Mouse (Mus musculus) cerebellum, adult 11 months (tissue): ENCODE measurements at regions not wholly inside any gene's neighbourhood (a gene's known extent, or its start where the extent isn't known, plus 50 kb on each side); places are given as distances from the start of the nearest gene placed in this dataset.
A peak's percentile ranks its signal among the peaks of the same experiment; 100 is the strongest.

ENCODE experiments used
- DNase-seq: peaks from one replicate; pipeline ENCODE4 v3.0.0; 2022

- DNase-seq = no peak
Observed at GRCm38 (mm10) chr1:27642118-27642517, 954.9 kb upstream of the 4931408C20Rik start.

DNA sequence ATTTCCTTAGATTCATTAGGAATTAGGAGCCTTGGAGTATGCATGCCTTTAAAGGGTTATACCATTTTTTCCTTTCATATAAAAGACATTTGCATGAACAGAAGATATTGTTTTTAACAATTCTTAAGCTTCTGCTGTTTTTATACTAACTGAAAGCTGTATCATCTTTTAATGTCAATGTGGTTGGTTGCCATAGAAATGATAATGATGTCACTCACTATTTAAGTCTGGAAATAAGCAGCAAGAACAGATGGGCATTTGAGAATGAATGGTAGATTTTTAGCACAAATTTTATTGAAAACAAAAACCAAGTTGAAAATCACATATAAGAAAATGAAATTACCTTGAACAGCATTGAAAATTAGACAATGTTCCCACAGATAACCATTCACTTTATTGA is 941.8 kb upstream of the 4931408C20Rik start:
- no peak for DNase-seq

DNA sequence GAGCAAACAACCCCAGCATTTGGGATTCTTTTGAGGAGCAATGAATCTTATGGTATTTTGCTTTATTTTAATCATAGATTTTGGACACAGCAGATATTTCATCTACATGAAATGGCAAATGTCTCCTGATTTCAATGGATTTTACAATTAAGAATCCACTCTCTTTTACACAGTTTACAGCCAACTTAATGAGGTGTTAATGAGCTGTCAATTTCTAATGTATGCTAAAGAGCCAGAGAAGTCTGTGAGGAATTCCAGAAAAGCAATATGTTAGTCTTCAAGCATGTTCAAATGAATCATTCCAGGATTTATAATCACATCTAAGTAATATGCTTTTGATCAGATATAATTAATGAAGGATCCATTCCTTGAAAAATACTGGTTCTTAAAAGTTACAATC is 929.0 kb upstream of the 4931408C20Rik start:
- DNase-seq = no peak

- no peak for DNase-seq
Observed at GRCm38 (mm10) chr1:27608606-27609005, 921.3 kb upstream of the 4931408C20Rik start.

DNA sequence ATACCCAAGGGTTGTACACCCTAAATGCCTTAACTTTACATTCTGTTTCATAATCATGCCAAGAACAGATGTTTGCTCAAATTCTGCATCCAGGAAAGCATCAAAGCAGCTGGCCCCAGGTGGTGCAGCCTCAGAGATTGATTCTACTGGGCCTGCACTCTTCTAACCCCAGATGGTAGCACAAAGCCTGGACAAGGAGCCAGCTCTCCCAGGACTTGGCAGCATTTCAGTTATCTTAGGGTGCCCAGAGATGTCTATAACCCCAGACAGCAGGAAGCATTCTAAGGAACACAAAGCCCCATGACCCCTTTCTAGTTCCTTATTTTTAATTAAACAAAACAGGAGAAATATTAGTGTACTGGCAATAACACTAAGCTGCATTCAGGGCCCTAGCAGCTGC is 891.5 kb upstream of the 4931408C20Rik start:
- peak; percentile 7 for DNase-seq

GRCm38 (mm10) chr1:27559426-27559825 is 872.2 kb upstream of the 4931408C20Rik start:
- no peak for DNase-seq

DNA sequence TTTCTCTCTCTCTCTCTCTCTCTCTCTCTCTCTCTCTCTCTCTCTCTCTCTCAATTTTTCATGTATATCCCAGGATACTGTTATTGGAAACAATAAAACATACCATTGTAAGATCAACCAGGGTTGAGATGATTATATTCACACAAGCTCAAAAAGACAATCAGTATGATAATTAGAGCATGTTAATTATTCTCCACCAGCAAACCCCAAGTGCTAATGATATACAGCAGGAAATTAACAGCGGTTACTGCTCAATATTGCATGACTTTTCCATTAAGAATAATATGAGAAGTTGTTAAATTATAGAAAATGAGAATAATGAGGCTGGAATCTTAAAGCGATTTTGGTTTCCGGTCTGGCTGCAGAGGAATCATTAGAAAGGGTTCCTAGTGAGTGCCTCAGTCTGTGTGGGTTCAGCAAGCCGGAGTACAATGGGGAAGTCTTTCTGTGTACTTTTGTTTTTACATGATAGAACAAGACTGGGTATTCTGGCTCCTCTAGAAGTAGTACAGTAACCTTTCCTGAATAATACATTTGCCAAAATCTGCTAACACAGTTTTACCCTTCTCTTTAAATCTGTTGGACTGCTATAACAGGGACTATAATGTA is 823.6 kb upstream of the 4931408C20Rik start:
- DNase-seq = no peak

- DNase-seq = no peak
Observed at GRCm38 (mm10) chr1:27503807-27504206, 816.5 kb upstream of the 4931408C20Rik start.

GRCm38 (mm10) chr1:27478991-27479390 is 791.7 kb upstream of the 4931408C20Rik start:
- DNase-seq = no peak

DNA sequence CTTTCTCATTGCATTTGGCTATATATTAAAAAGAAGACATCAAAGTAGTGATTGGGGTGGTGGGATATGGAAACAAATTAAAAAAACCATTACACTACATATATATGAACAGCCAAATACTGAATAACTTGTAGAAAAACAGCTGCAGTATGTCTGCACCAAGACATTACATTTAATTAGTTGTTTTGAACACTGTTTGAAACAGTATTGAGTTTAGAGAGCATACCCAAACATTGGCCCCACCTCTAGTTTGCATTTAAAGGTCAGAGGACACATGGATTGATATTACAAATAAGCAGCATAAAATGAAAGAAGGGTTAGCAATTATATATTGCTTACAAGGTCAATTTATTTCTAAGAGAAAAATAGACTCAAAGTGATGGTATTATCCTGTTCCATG is 758.8 kb upstream of the 4931408C20Rik start:
- no peak for DNase-seq
